Mouse (Mus musculus) lung, adult 2 months (tissue): ENCODE results near the gene Lrrc75b. TPM values are rescaled to one million over a fixed set of nuclear protein-coding genes. Genes with fewer than 3 reads are reported as not detected.
"Not testable (repeated sequence)": the region's sequence is repeated elsewhere in the genome, so short reads cannot be mapped to it uniquely, and the experiment has no call there.

ENCODE experiments used
- DNase-seq: peaks from one replicate; pipeline ENCODE4 v3.0.0; 2022
- H3K4me1 ChIP-seq: fragments of 200-500 bp; 2 replicates; pipeline ENCODE4 v1.6.1; 2011; ENCODE audit warnings: low read length; ENCODE audit not compliant: control insufficient read depth, insufficient read depth
- H3K4me3 ChIP-seq: fragments of 200-500 bp; replicated peaks from 2 replicates; pipeline ENCODE3; 2011; ENCODE audit warnings: low read depth, mild to moderate bottlenecking, control low read depth, low read length; ENCODE audit errors: extremely low read depth
- CTCF ChIP-seq: fragments of 200-500 bp; IDR thresholded peaks from 2 replicates; pipeline ENCODE4 v1.5.1; 2011; ENCODE audit warnings: mild to moderate bottlenecking, low read length, control low read depth; ENCODE audit not compliant: insufficient read depth
- POLR2A ChIP-seq: fragments of 200-500 bp; IDR thresholded peaks from 2 replicates; pipeline ENCODE4 v1.6.1; 2011; ENCODE audit warnings: low read depth, mild to moderate bottlenecking, control low read depth, low read length, borderline replicate concordance; ENCODE audit errors: extremely low read depth
- WGBS: fragments of 180-500 bp; shearing (Covaris S2); methylation state at CpG from one replicate; pipeline ENCODE4 v1.1.7; 2018; 5-methylcytosine and 5-hydroxymethylcytosine counted together
- polyA plus RNA-seq: library from polyadenylated mRNA; depleted of rRNA; stranded (reverse); fragments of >200 nt; gene quantifications from 2 replicates; pipeline ENCODE4 v1.2.3, GENCODE M21; 2012

Lrrc75b gene
- polyA plus RNA-seq, 1 experiment, result 0.30 TPM

GRCm38 (mm10) chr10:75568441-75568840, 8.3 kb upstream of the Lrrc75b start:
- 20% methylated on average over 11 of the region's 11 CpGs for WGBS
- no peak for DNase-seq
- Histone ChIP-seq H3K4me1 (no peaks in the 10 kb centered on the region), H3K4me3 (no peak overlapping the region)
- no peak for TF ChIP-seq CTCF
- no peak for TF ChIP-seq POLR2A

DNA sequence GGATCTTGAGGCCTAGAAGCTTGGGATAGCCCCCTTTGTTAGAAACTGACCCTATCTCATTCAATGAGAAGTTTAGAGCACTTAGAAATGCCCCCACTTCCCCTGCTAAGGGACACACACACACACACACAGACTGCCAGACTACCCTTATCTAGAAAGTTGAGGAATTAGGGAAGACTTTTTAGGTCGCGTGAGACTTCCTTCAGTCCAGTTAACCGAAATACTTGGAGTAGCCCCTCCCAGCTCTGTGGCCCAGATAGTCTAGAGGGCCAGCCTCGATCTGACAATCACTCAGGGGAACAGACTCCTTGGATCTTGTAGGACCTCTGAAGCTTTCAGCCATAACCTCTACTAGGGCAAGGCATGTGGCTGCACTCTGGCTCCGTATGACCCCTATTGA, 7.9 kb upstream of the Lrrc75b start:
- TF ChIP-seq CTCF (no peak), POLR2A (no peak)
- no peak overlapping the region for H3K4me3 ChIP-seq
- no peak for DNase-seq
- H3K4me1 ChIP-seq, result no peaks in the 10 kb centered on the region
- 38% methylated on average over 5 of the region's 5 CpGs for WGBS

- 73% methylated on average over 2 of the region's 2 CpGs for WGBS
- not testable (repeated sequence) for H3K4me3 ChIP-seq, H3K4me1 ChIP-seq, DNase-seq
Observed at GRCm38 (mm10) chr10:75566765-75567164, 6.6 kb upstream of the Lrrc75b start.

DNA sequence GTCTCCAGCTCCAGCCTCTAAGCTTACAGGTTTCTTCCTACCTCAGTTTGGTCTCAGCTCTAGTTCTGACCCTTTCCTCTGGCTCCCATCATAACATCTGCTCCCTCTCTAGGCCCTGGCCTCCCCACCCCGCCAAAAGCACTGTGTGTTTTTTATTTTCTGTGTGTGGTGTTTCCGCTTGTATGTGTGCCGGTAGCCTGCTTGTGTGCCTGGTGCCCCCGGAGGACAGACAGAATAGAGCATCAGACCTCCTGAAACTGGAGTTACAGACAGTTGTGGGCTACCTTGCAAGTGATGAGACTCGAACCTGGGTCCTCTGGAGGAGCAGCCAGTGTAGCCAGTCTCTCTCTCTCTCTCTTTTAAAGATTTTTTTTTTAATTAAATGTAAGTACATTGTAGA, 6.2 kb upstream of the Lrrc75b start:
- WGBS, result 77% methylated on average over 5 of the region's 5 CpGs
- DNase-seq, result no peak

DNA sequence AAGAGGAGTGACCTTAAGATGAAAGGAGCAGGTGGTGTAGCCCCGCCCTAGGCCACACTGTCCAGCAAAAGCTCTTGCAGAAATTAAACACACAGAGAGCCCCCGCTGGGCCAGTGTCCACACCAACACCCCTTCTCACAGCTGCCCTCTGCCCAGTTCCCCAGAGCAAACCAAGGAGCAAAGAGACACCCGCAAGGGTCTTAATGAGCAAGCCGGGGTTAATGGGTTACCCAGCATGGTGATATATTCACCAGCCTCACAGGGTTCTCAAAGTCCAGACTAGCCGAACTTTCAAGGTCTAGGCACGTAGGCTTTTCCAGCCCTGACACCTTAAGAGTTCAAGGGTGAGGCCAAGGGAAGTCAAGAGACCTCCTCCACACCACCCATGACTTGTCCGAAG, 5.8 kb upstream of the Lrrc75b start:
- H3K4me3 ChIP-seq, result no peak overlapping the region
- no peak for DNase-seq
- no peak for TF ChIP-seq CTCF
- TF ChIP-seq POLR2A, result no peak

More for the DNA sequence above, 6.2 kb upstream of the Lrrc75b start:
- Histone ChIP-seq H3K4me3 (no peak overlapping the region), H3K4me1 (no peaks in the 10 kb centered on the region)
- TF ChIP-seq POLR2A, result no peak
- TF ChIP-seq CTCF, result no peak

DNA sequence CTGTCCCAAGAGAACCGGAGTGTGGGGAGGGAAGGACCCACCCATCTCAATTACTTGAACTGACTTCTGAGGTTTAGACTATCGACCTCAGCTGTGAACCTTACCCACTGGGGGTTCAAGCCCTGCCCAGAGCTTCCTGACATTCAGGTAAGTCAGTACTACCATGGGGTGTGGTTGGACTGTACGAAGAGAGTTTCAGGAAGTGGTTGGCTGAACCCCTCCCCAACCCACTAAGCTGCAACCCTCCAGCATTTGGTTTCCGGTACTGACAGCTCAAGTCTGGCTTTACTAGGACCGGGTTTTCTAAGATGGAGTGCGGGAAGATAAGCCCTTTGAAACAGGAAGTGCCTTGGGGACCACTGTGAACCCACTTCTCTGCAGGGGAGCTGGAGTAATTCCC, 5.3 kb upstream of the Lrrc75b start:
- H3K4me3 ChIP-seq, result no peak overlapping the region
- no peak for TF ChIP-seq CTCF
- TF ChIP-seq POLR2A, result no peak
- 45% methylated on average over 6 of the region's 6 CpGs for WGBS
- no peaks in the 10 kb centered on the region; the same call in 1 of the 2 replicates for H3K4me1 ChIP-seq
- no peak for DNase-seq

More for the DNA sequence above, 5.8 kb upstream of the Lrrc75b start:
- H3K4me1 ChIP-seq, result no peaks in the 10 kb centered on the region
- 70% methylated on average over 7 of the region's 7 CpGs for WGBS

- 69% methylated on average over 12 of the region's 12 CpGs for WGBS
- TF ChIP-seq POLR2A (no peak), CTCF (no peak)
- no peak for DNase-seq
- Histone ChIP-seq H3K4me3 (no peak overlapping the region), H3K4me1 (peaks cover 3% of the 10 kb centered on the region)
Observed at GRCm38 (mm10) chr10:75564687-75565265, 4.6 kb upstream of the Lrrc75b start.

DNA sequence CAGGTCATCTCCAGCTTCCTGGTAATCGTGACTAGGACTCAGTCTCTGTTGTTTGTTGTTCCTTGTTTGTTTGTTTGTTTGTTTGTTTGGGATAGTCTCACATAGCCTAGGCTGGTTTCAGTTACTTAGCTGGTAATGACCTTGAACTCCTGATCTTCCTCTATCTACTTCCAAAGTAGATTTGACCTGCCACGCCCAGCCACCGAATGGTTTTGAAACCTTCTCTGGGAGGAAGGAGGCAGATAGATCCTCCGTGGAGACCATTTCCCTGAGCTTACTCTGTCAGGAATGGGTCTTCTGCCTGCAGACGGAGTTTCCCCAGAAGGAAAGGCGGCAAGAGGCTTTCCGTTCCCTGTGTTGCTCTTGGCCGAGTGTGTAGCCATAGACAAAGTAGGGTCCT, 2.5 kb upstream of the Lrrc75b start:
- TF ChIP-seq CTCF (no peak), POLR2A (no peak)
- no peak overlapping the region for H3K4me3 ChIP-seq
- 82% methylated on average over 8 of the region's 8 CpGs for WGBS
- no peak for DNase-seq
- peaks cover 7% of the 10 kb centered on the region for H3K4me1 ChIP-seq

GRCm38 (mm10) chr10:75561071-75561654, 1.0 kb upstream of the Lrrc75b start, which contains the start of gene Ggt1:
Ggt1 (plus strand) TSS chr10:75561604.
- Histone ChIP-seq H3K4me3 (no peak within 1 kb of the TSS), H3K4me1 (peaks cover 7% of the 10 kb centered on the region)
- 57% methylated on average over 10 of the region's 10 CpGs for WGBS
- DNase-seq, result no peak
- TF ChIP-seq CTCF, result no peak
- TF ChIP-seq POLR2A, result no peak

DNA sequence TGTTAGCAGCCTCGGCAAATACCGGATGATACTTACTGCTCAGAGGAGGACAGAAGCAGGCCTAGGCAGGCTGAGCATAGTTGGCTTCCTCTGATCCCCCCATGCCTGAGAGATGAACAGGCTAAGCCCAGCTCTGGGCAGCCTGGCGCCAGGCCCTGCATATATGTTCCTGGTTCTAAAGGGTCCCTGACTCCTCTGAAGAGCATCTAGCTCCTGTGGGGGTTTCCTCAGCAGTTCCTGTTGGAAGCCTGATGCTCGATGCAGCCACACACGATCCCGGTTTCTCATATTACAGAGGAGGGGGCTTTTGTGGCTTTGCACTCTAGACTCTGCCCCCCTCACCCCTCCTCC, 394 bp upstream of the Lrrc75b start:
- Histone ChIP-seq H3K4me1 (peaks cover 7% of the 10 kb centered on the region), H3K4me3 (no peak overlapping the region)
- DNase-seq, result no peak
- WGBS, result 27% methylated on average over 6 of the region's 6 CpGs
- TF ChIP-seq POLR2A (no peak), CTCF (no peak)
